Mouse (Mus musculus): ENCODE measurements around the gene Glis1. TPM values are rescaled to one million over a fixed set of nuclear protein-coding genes. Genes with fewer than 3 reads are reported as not detected.

Gene Glis1
- total and polyA plus RNA-seq, 2 experiments from 2014 or later = 0.43 to 1.6 TPM

DNA sequence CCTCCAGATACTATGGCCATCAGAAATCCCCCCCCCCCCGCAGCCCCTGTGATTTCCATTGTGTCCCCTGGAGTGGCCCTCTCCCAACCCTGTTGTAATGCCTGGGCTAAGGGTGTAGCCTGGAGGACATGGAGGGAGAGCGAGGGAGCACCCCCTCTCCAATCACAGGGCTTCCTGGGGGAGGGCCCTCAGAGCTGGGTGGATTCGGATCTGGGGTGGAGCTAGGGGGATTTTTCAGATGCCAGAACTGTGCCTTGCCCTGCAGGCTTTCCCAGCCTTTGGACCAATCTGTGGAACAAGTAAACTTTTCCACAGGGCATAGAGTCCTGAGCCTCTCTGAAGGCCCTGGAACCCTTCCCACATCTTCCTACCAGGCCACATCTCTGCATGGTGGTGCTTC lies 116.2 kb downstream of the Glis1 start:
- Histone ChIP-seq H3K36me3 (ENCODE audit: insufficient read depth) (no peaks in the 10 kb centered on the region), H3K9me3 (ENCODE audit: low read length) (no peaks in the 10 kb centered on the region), H3K4me1 (ENCODE audit: insufficient read depth) (no peaks in the 10 kb centered on the region), H3K27me3 (ENCODE audit: insufficient read depth, low read length) (no peaks in the 10 kb centered on the region), H3K4me2 (ENCODE audit: low read depth) (no peak overlapping the region), H3K4me3 (ENCODE audit: low read depth, low read length) (no peak overlapping the region), H3K27ac (ENCODE audit: low read depth, low read length) (no peak overlapping the region), H3K9ac (no peak overlapping the region)
- 86% methylated on average over 3 of the region's 3 CpGs for WGBS
- DNase-seq (no peak), ATAC-seq (no peak)
- no peak for TF ChIP-seq CTCF (IDR thresholded peaks at IDR 0.05; ENCODE audit: low read depth)

DNA sequence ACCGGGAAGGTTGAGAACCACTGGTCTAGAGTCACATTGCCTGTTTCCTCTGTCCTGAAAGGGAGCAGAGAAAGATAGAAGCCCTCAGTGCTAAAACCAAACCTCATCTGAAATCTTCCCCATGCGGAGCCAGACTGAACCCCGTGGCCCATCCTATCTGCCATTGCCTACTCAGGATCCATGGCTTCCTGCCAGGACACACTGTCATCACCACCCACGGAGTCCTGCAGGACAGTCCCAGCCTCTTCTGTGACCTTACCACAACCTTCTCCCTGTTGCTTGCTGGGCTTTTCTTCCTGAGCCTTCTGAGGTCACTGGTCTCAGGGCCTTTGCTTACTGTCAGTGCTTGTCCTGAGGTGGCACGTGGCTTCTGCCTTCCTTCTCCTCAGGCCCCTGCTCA lies 118.3 kb downstream of the Glis1 start:
- Histone ChIP-seq H3K27me3 (ENCODE audit: insufficient read depth, low read length) (no peaks in the 10 kb centered on the region), H3K4me3 (ENCODE audit: low read depth, low read length) (no peak overlapping the region), H3K9me3 (ENCODE audit: low read length) (no peaks in the 10 kb centered on the region), H3K27ac (ENCODE audit: low read depth, low read length) (no peak overlapping the region), H3K4me1 (ENCODE audit: insufficient read depth) (no peaks in the 10 kb centered on the region), H3K9ac (no peak overlapping the region), H3K4me2 (ENCODE audit: low read depth) (no peak overlapping the region), H3K36me3 (ENCODE audit: insufficient read depth) (no peaks in the 10 kb centered on the region)
- DNase-seq (no peak), ATAC-seq (no peak)
- WGBS = 74% methylated on average over 5 of the region's 5 CpGs
- no peak for TF ChIP-seq CTCF (IDR thresholded peaks at IDR 0.05; ENCODE audit: low read depth)

GRCm38 (mm10) chr4:107553774-107554173 lies 119.4 kb downstream of the Glis1 start:
- no peak overlapping the region for H3K9ac ChIP-seq
- no peak overlapping the region for H3K4me2 ChIP-seq (ENCODE audit: low read depth)
- no peaks in the 10 kb centered on the region for H3K4me1 ChIP-seq (ENCODE audit: insufficient read depth)
- WGBS = 82% methylated on average over 5 of the region's 5 CpGs
- ATAC-seq = no peak
- H3K4me3 ChIP-seq (ENCODE audit: low read depth, low read length) = no peak overlapping the region
- no peaks in the 10 kb centered on the region for H3K9me3 ChIP-seq (ENCODE audit: low read length)
- no peak for TF ChIP-seq CTCF (IDR thresholded peaks at IDR 0.05; ENCODE audit: low read depth)
- DNase-seq = no peak
- H3K27me3 ChIP-seq (ENCODE audit: insufficient read depth, low read length) = no peaks in the 10 kb centered on the region
- no peaks in the 10 kb centered on the region for H3K36me3 ChIP-seq (ENCODE audit: insufficient read depth)
- H3K27ac ChIP-seq (ENCODE audit: low read depth, low read length) = no peak overlapping the region

DNA sequence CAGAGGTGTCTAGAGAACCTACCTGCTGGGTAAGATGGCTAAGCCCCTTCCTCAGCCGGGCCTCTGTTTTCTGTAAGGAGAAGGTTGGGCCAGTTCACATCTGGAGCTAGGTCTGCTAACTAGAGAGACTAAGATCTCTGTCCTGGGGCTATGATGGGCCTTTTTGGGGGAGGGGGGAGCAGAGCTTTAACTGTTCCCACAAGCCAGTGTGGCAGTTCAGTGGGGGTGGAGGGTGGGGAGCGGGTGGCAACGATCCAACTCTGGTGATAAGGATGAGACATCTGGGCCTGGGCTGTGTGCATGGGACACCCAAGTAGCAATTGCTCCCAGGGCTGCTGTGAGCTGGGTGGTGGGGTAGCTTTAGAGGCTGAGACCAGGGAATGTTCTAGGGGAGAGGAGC lies 124.4 kb downstream of the Glis1 start:
- 73% methylated on average over 3 of the region's 3 CpGs for WGBS
- Histone ChIP-seq H3K4me1 (ENCODE audit: insufficient read depth) (no peaks in the 10 kb centered on the region), H3K4me3 (ENCODE audit: low read depth, low read length) (no peak overlapping the region), H3K9me3 (ENCODE audit: low read length) (no peaks in the 10 kb centered on the region), H3K4me2 (ENCODE audit: low read depth) (no peak overlapping the region), H3K9ac (no peak overlapping the region), H3K27me3 (ENCODE audit: insufficient read depth, low read length) (no peaks in the 10 kb centered on the region), H3K27ac (ENCODE audit: low read depth, low read length) (no peak overlapping the region), H3K36me3 (ENCODE audit: insufficient read depth) (no peaks in the 10 kb centered on the region)
- DNase-seq (no peak), ATAC-seq (no peak)
- TF ChIP-seq CTCF (IDR thresholded peaks at IDR 0.05; ENCODE audit: low read depth) = no peak

GRCm38 (mm10) chr4:107561056-107561455 lies 126.7 kb downstream of the Glis1 start:
- Histone ChIP-seq H3K4me3 (ENCODE audit: low read depth, low read length) (no peak overlapping the region), H3K9me3 (ENCODE audit: low read length) (no peaks in the 10 kb centered on the region), H3K27ac (ENCODE audit: low read depth, low read length) (no peak overlapping the region), H3K4me2 (ENCODE audit: low read depth) (no peak overlapping the region), H3K36me3 (ENCODE audit: insufficient read depth) (no peaks in the 10 kb centered on the region), H3K27me3 (ENCODE audit: insufficient read depth, low read length) (no peaks in the 10 kb centered on the region), H3K9ac (no peak overlapping the region), H3K4me1 (ENCODE audit: insufficient read depth) (no peaks in the 10 kb centered on the region)
- 89% methylated on average over 2 of the region's 2 CpGs for WGBS
- no peak for TF ChIP-seq CTCF (IDR thresholded peaks at IDR 0.05; ENCODE audit: low read depth)
- DNase-seq (no peak), ATAC-seq (no peak)

DNA sequence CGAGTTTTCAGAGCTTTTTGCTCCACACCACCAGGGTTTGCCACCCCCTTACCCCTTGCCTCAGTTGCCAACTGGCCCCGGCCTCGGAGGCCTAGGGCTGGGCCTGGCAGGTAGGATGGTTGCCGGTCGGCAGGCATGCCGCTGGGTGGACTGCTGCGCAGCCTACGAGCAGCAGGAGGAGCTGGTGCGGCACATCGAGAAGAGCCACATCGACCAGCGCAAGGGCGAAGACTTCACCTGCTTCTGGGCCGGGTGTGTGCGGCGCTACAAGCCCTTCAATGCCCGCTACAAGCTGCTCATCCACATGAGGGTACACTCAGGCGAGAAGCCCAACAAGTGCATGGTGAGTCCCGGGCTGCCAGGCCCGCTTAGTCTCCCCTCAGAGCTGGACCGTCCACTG lies 133.8 kb downstream of the Glis1 start:
- TF ChIP-seq CTCF (IDR thresholded peaks at IDR 0.05; ENCODE audit: low read depth) = peak; percentile 41
- Histone ChIP-seq H3K4me1 (ENCODE audit: insufficient read depth) (no peaks in the 10 kb centered on the region), H3K4me2 (ENCODE audit: low read depth) (no peak overlapping the region), H3K9me3 (ENCODE audit: low read length) (no peaks in the 10 kb centered on the region), H3K36me3 (ENCODE audit: insufficient read depth) (no peaks in the 10 kb centered on the region), H3K27me3 (ENCODE audit: insufficient read depth, low read length) (no peaks in the 10 kb centered on the region), H3K27ac (ENCODE audit: low read depth, low read length) (no peak overlapping the region), H3K9ac (no peak overlapping the region), H3K4me3 (ENCODE audit: low read depth, low read length) (no peak overlapping the region)
- peak; percentile 36; the same call in 1 of the 2 replicates for ATAC-seq
- 59% methylated on average over 21 of the region's 21 CpGs for WGBS
- DNase-seq = no peak

DNA sequence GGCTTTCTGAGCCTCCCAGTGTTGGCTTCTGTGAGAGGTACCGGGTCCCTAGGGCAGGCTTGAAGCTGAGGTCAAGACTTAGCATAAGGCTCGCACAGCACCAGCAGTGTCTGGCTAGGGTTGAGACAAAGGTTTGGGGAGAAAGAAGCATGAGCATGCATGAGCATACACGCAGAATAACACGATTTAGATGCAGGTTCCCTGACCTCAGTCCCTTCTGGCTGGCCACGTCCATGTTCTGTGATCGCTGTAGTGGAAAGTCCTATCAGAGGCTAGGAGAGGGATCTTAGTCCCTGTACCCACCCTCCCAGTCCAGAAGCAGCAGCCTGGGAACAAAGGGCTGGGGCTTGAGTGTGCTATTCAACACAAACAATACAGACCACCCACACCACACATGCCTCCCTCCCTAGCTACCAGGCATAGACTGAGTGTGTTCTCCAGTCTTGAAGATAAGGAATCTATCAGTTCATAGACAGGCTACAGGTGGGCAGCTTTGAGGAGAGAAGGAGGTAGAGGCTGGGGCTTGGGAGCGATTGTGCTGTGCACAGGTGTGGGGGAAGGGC lies 134.6 kb downstream of the Glis1 start:
- Histone ChIP-seq H3K4me3 (ENCODE audit: low read depth, low read length) (no peak overlapping the region), H3K36me3 (ENCODE audit: insufficient read depth) (no peaks in the 10 kb centered on the region), H3K27me3 (ENCODE audit: insufficient read depth, low read length) (no peaks in the 10 kb centered on the region), H3K27ac (ENCODE audit: low read depth, low read length) (no peak overlapping the region), H3K9ac (no peak overlapping the region), H3K9me3 (ENCODE audit: low read length) (no peaks in the 10 kb centered on the region), H3K4me1 (ENCODE audit: insufficient read depth) (no peaks in the 10 kb centered on the region), H3K4me2 (ENCODE audit: low read depth) (no peak overlapping the region)
- 46% methylated on average over 7 of the region's 7 CpGs for WGBS
- DNase-seq (no peak), ATAC-seq (no peak)
- no peak for TF ChIP-seq CTCF (IDR thresholded peaks at IDR 0.05; ENCODE audit: low read depth)

All from forebrain, postnatal 0 days (tissue).